Mouse (Mus musculus): Measurements from ENCODE around the gene Xxylt1. TPM values are rescaled to one million over a fixed set of nuclear protein-coding genes. Genes with fewer than 3 reads are reported as not detected.
"Not testable (repeated sequence)": the region's sequence is repeated elsewhere in the genome, so short reads cannot be mapped to it uniquely, and the experiment has no call there.

The Xxylt1 gene
- polyA plus RNA-seq, 1 experiment from 2014 or later = 11.3 TPM

GRCm38 (mm10) chr16:31008326-31008725 is 72.9 kb downstream of the Xxylt1 start:
- Histone ChIP-seq H3K27ac (ENCODE audit: low read depth, low read length) (no peak overlapping the region), H3K9me3 (ENCODE audit: control insufficient read depth, low read length) (no peaks in the 10 kb centered on the region), H3K9ac (ENCODE audit: low read depth, low read length) (no peak overlapping the region), H3K4me2 (replicated peaks; ENCODE audit: low read depth, low read length) (no peak overlapping the region), H3K27me3 (ENCODE audit: control insufficient read depth, insufficient read depth, low read length) (no peaks in the 10 kb centered on the region), H3K36me3 (ENCODE audit: control insufficient read depth, insufficient read depth, low read length) (no peaks in the 10 kb centered on the region), H3K4me1 (replicated peaks; ENCODE audit: control insufficient read depth, insufficient read depth, low read length) (no peaks in the 10 kb centered on the region), H3K4me3 (ENCODE audit: low read depth, low read length) (no peak overlapping the region)
- DNase-seq (ENCODE audit: low spot score) (no peak), ATAC-seq (ENCODE audit: low FRiP score) (no peak)
- 89% methylated on average over 7 of the region's 7 CpGs for WGBS

GRCm38 (mm10) chr16:31007582-31007981 is 73.7 kb downstream of the Xxylt1 start:
- Histone ChIP-seq H3K4me1 (replicated peaks; ENCODE audit: control insufficient read depth, insufficient read depth, low read length) (no peaks in the 10 kb centered on the region), H3K36me3 (ENCODE audit: control insufficient read depth, insufficient read depth, low read length) (no peaks in the 10 kb centered on the region), H3K9ac (ENCODE audit: low read depth, low read length) (no peak overlapping the region), H3K27ac (ENCODE audit: low read depth, low read length) (no peak overlapping the region), H3K4me2 (replicated peaks; ENCODE audit: low read depth, low read length) (no peak overlapping the region), H3K9me3 (ENCODE audit: control insufficient read depth, low read length) (no peaks in the 10 kb centered on the region), H3K4me3 (ENCODE audit: low read depth, low read length) (no peak overlapping the region), H3K27me3 (ENCODE audit: control insufficient read depth, insufficient read depth, low read length) (no peaks in the 10 kb centered on the region)
- 92% methylated on average over 12 of the region's 12 CpGs for WGBS
- ATAC-seq (ENCODE audit: low FRiP score) (no peak), DNase-seq (ENCODE audit: low spot score) (no peak)

- 72% methylated on average over 7 of the region's 7 CpGs for WGBS
- Histone ChIP-seq H3K4me1 (replicated peaks; ENCODE audit: control insufficient read depth, insufficient read depth, low read length) (no peaks in the 10 kb centered on the region), H3K9ac (ENCODE audit: low read depth, low read length) (no peak overlapping the region), H3K36me3 (ENCODE audit: control insufficient read depth, insufficient read depth, low read length) (no peaks in the 10 kb centered on the region), H3K4me2 (replicated peaks; ENCODE audit: low read depth, low read length) (no peak overlapping the region), H3K27me3 (ENCODE audit: control insufficient read depth, insufficient read depth, low read length) (no peaks in the 10 kb centered on the region), H3K9me3 (ENCODE audit: control insufficient read depth, low read length) (no peaks in the 10 kb centered on the region), H3K27ac (ENCODE audit: low read depth, low read length) (no peak overlapping the region), H3K4me3 (ENCODE audit: low read depth, low read length) (no peak overlapping the region)
- ATAC-seq (ENCODE audit: low FRiP score) = no peak
- no peak for DNase-seq (ENCODE audit: low spot score)
Measured at GRCm38 (mm10) chr16:31005693-31006092, 75.5 kb downstream of the Xxylt1 start.

GRCm38 (mm10) chr16:31004321-31004682 is 76.9 kb downstream of the Xxylt1 start:
- WGBS = 31% methylated on average over 2 of the region's 2 CpGs
- H3K27ac ChIP-seq (ENCODE audit: low read depth, low read length) = no peak overlapping the region
- no peaks in the 10 kb centered on the region for H3K9me3 ChIP-seq (ENCODE audit: control insufficient read depth, low read length)
- ATAC-seq (ENCODE audit: low FRiP score) (peak; percentile 38; the same call in 1 of the 2 replicates), DNase-seq (ENCODE audit: low spot score) (no peak)
- H3K27me3 ChIP-seq (ENCODE audit: control insufficient read depth, insufficient read depth, low read length) = no peaks in the 10 kb centered on the region
- no peaks in the 10 kb centered on the region for H3K36me3 ChIP-seq (ENCODE audit: control insufficient read depth, insufficient read depth, low read length)
- H3K4me1 ChIP-seq (replicated peaks; ENCODE audit: control insufficient read depth, insufficient read depth, low read length) = no peaks in the 10 kb centered on the region
- H3K4me3 ChIP-seq (ENCODE audit: low read depth, low read length) = no peak overlapping the region
- H3K4me2 ChIP-seq (replicated peaks; ENCODE audit: low read depth, low read length) = no peak overlapping the region
- no peak overlapping the region for H3K9ac ChIP-seq (ENCODE audit: low read depth, low read length)

- H3K4me2 ChIP-seq (replicated peaks; ENCODE audit: low read depth, low read length); H3K27ac ChIP-seq (ENCODE audit: low read depth, low read length); H3K36me3 ChIP-seq (ENCODE audit: control insufficient read depth, insufficient read depth, low read length); H3K9ac ChIP-seq (ENCODE audit: low read depth, low read length); H3K9me3 ChIP-seq (ENCODE audit: control insufficient read depth, low read length); H3K4me3 ChIP-seq (ENCODE audit: low read depth, low read length); H3K4me1 ChIP-seq (replicated peaks; ENCODE audit: control insufficient read depth, insufficient read depth, low read length); H3K27me3 ChIP-seq (ENCODE audit: control insufficient read depth, insufficient read depth, low read length): not testable (repeated sequence)
- ATAC-seq (ENCODE audit: low FRiP score) (peak; percentile 55), DNase-seq (ENCODE audit: low spot score) (peak; percentile 39)
- 18% methylated on average over 10 of the region's 10 CpGs for WGBS
Measured at GRCm38 (mm10) chr16:31003592-31004320, 77.5 kb downstream of the Xxylt1 start.

- ATAC-seq (ENCODE audit: low FRiP score) (no peak), DNase-seq (ENCODE audit: low spot score) (no peak)
- Histone ChIP-seq H3K9ac (ENCODE audit: low read depth, low read length) (no peak overlapping the region), H3K4me1 (replicated peaks; ENCODE audit: control insufficient read depth, insufficient read depth, low read length) (no peaks in the 10 kb centered on the region), H3K9me3 (ENCODE audit: control insufficient read depth, low read length) (no peaks in the 10 kb centered on the region), H3K27ac (ENCODE audit: low read depth, low read length) (no peak overlapping the region), H3K27me3 (ENCODE audit: control insufficient read depth, insufficient read depth, low read length) (no peaks in the 10 kb centered on the region), H3K4me2 (replicated peaks; ENCODE audit: low read depth, low read length) (no peak overlapping the region), H3K36me3 (ENCODE audit: control insufficient read depth, insufficient read depth, low read length) (no peaks in the 10 kb centered on the region), H3K4me3 (ENCODE audit: low read depth, low read length) (no peak overlapping the region)
- WGBS = 62% methylated on average over 6 of the region's 6 CpGs
Measured at GRCm38 (mm10) chr16:31002926-31003325, 78.3 kb downstream of the Xxylt1 start.

- Histone ChIP-seq H3K4me2 (replicated peaks; ENCODE audit: low read depth, low read length) (no peak overlapping the region), H3K36me3 (ENCODE audit: control insufficient read depth, insufficient read depth, low read length) (no peaks in the 10 kb centered on the region), H3K9me3 (ENCODE audit: control insufficient read depth, low read length) (no peaks in the 10 kb centered on the region), H3K27ac (ENCODE audit: low read depth, low read length) (no peak overlapping the region), H3K27me3 (ENCODE audit: control insufficient read depth, insufficient read depth, low read length) (no peaks in the 10 kb centered on the region), H3K9ac (ENCODE audit: low read depth, low read length) (no peak overlapping the region), H3K4me3 (ENCODE audit: low read depth, low read length) (no peak overlapping the region), H3K4me1 (replicated peaks; ENCODE audit: control insufficient read depth, insufficient read depth, low read length) (no peaks in the 10 kb centered on the region)
- 86% methylated on average over 6 of the region's 6 CpGs for WGBS
- DNase-seq (ENCODE audit: low spot score) = no peak
- ATAC-seq (ENCODE audit: low FRiP score) = 0 out of 2 replicates have a peak, but pooled peaks have one; percentile 23
Measured at GRCm38 (mm10) chr16:31002117-31002516, 79.1 kb downstream of the Xxylt1 start.

GRCm38 (mm10) chr16:30998711-30999110 is 82.5 kb downstream of the Xxylt1 start:
- ATAC-seq (ENCODE audit: low FRiP score) (no peak), DNase-seq (ENCODE audit: low spot score) (no peak)
- H3K4me1 ChIP-seq (replicated peaks; ENCODE audit: control insufficient read depth, insufficient read depth, low read length) = no peaks in the 10 kb centered on the region
- H3K4me2 ChIP-seq (replicated peaks; ENCODE audit: low read depth, low read length) = no peak overlapping the region
- H3K9me3 ChIP-seq (ENCODE audit: control insufficient read depth, low read length) = no peaks in the 10 kb centered on the region
- 100% methylated on average over 1 of the region's 2 CpGs for WGBS
- no peaks in the 10 kb centered on the region for H3K36me3 ChIP-seq (ENCODE audit: control insufficient read depth, insufficient read depth, low read length)
- H3K9ac ChIP-seq (ENCODE audit: low read depth, low read length) = no peak overlapping the region
- no peak overlapping the region for H3K4me3 ChIP-seq (ENCODE audit: low read depth, low read length)
- no peak overlapping the region for H3K27ac ChIP-seq (ENCODE audit: low read depth, low read length)
- H3K27me3 ChIP-seq (ENCODE audit: control insufficient read depth, insufficient read depth, low read length) = no peaks in the 10 kb centered on the region

- Histone ChIP-seq H3K27ac (ENCODE audit: low read depth, low read length) (no peak overlapping the region), H3K9me3 (ENCODE audit: control insufficient read depth, low read length) (no peaks in the 10 kb centered on the region), H3K36me3 (ENCODE audit: control insufficient read depth, insufficient read depth, low read length) (no peaks in the 10 kb centered on the region), H3K27me3 (ENCODE audit: control insufficient read depth, insufficient read depth, low read length) (no peaks in the 10 kb centered on the region), H3K4me1 (replicated peaks; ENCODE audit: control insufficient read depth, insufficient read depth, low read length) (no peaks in the 10 kb centered on the region), H3K9ac (ENCODE audit: low read depth, low read length) (no peak overlapping the region), H3K4me3 (ENCODE audit: low read depth, low read length) (no peak overlapping the region), H3K4me2 (replicated peaks; ENCODE audit: low read depth, low read length) (no peak overlapping the region)
- WGBS = 96% methylated on average over 2 of the region's 2 CpGs
- DNase-seq (ENCODE audit: low spot score) (no peak), ATAC-seq (ENCODE audit: low FRiP score) (no peak)
Measured at GRCm38 (mm10) chr16:30998048-30998447, 83.2 kb downstream of the Xxylt1 start.
